Mouse (Mus musculus) adrenal gland, postnatal 25 days (tissue): ENCODE data around the gene Eps8l1. TPM values are rescaled to one million over a fixed set of nuclear protein-coding genes. Genes with fewer than 3 reads are reported as not detected.
A peak's percentile ranks its signal among the peaks of the same experiment; 100 is the strongest.
"Not testable (repeated sequence)": the region's sequence is repeated elsewhere in the genome, so short reads cannot be mapped to it uniquely, and the experiment has no call there.

ENCODE experiments used
- DNase-seq: peaks from one replicate; pipeline ENCODE4 v3.0.0; 2021; ENCODE audit warnings: mixed read lengths
- long read RNA-seq: library from polyadenylated mRNA; stranded (forward); transcript quantifications from one replicate; pipeline ENCODE4 v2.0.0, GENCODE M21; 2021
- total RNA-seq: library from RNA; stranded (reverse); gene quantifications from 2 replicates; pipeline ENCODE4 v1.2.3, GENCODE M21; 2021

Gene Eps8l1
- 8.0 and 10.1 TPM in 2 replicates for total RNA-seq
- long read RNA-seq, transcript Eps8l1-214 (20 exons, 2,975 nt): major isoform, 7 of 7 reads
- long read RNA-seq, partial matches to known transcripts: 0 of 7 reads
- long read RNA-seq, other reads (novel, unspliced or antisense): 0 of 7 reads

DNA sequence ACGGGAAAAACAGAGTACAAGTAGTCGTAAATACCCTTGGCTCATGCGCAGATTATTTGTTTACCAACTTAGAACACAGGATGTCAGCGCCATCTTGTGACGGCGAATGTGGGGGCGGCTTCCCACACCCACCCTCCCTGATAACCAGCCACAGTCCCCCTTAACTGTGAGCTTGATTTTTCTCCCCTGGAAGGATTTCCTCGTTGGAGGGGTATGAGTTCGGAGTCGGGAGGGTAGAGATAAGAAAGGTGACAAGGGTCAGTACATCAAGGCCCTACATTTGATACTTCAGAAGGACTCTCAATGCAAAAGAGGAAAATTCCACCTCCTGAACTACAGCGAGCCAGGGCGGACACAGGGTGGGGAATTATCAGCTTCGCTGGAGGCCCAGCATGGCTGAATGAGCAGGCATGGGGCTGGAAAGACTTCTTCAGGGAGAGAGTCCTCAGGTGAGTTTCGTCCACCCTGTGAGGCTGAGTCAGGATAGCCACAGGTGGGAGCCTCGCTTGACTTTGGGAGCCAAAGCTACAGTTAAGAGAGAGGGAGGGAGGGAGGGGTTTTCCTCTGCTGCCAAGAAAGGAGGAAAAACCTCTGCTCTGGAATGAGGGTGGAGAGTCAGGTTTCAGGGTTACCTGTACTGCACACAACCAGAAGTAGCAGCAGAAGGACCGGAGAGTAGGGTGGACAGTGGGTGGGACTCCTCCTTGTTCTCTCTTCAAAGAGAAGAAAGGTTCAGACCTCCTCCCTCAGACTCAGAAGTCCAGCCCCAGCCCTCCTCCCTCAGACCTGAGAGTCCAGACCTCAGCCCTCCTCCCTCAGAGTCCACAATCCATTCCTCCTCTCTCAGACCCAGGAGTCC is at the start of gene Eps8l1:
Eps8l1 (plus strand) TSS at position 99 of the 859 bp plus-strand sequence.
- no peak for DNase-seq

DNA sequence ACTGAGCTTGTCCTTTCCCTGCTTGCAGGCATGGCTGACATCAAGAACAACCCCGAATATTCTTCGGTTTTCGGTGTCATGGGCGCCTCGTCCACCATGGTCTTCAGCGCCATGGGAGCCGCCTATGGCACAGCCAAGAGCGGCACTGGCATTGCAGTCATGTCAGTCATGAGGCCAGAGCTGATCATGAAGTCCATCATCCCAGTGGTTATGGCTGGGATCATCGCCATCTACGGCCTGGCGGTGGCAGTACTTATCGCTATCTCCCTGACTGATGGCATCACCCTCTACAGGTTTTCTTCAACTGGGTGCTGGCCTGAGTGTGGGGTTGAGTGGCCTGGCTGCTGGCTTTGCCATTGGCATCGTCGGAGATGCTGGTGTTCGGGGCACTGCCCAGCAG is 48.1 kb upstream of the Eps8l1 start:
- not testable (repeated sequence) for DNase-seq

DNA sequence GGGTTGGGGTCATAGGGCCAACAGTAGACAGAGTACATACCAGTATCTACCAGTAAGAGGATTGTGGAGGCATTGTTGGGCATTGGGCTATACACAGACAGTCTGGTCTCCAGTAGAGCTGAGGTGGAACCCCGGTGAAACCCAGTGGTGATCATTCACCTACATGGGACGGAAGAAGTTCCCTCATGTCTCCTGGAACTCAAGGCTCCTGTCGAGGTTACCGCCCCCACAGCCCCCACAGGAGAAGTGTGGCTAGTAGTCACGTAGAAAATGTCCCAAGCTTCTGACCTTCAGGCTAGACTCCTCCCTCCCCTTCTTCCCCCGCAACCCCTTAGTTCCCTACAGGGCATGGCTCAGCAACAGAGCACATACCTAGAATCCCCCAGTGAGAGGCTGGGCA is 40.8 kb upstream of the Eps8l1 start:
- no peak for DNase-seq

DNA sequence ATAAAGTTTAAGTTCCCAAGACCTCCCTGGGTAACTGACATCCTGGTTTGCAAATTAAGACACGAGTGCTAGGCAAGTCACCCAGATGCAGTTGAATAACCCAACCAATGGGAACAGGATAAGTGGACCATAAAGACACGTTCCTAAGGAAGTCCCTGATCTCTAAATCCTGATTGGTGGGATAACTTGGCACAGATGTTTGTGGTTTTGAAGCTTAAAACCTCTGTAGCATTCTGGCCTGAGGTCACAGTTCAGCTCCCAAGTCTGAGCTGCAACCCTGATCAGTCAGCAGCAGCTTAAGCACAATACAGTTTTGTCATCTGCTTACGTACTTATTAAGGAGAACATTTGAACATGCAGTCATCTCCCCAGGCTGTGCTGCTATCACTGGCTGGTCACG is 40.2 kb upstream of the Eps8l1 start:
- DNase-seq: no peak

DNA sequence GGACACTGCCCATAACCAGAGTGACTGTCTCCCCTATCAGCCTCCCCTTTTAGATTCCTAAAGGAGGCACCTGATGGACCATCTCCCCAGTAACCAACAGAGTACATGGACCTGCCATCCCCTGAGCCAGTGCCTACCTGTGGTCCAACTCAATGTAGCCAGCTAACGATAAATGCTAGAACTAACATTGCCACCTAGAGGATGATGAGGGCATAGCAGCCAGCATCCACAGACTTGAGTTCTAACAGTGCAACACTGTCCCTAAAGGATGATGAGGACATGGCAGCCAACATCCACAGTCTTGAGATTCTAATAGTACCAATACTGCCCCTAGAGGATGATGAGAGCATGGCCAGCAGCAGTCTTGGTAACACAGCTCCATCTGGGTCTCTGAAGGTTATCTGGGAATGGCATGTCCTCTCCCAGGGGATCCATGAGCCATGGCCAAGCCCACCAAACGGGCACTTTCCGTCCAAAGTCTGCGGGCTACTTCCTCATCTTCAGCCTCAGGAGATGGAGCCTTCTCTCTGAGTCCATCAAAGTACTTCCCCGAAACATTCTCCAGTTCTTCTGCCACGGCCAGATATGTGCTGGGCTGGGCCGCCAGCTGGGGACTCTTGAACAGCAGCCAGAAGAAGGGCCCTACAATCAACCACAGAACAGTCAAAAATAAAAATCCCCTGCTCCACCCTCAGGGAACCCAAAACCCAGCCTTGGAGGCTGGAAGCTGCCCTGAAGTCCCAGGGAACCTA is 33.1 kb upstream of the Eps8l1 start:
- peak; percentile 69 for DNase-seq

- DNase-seq: no peak
These were observed 30.1 kb upstream of the Eps8l1 start for GRCm38 (mm10) chr7:4430246-4430844.

DNA sequence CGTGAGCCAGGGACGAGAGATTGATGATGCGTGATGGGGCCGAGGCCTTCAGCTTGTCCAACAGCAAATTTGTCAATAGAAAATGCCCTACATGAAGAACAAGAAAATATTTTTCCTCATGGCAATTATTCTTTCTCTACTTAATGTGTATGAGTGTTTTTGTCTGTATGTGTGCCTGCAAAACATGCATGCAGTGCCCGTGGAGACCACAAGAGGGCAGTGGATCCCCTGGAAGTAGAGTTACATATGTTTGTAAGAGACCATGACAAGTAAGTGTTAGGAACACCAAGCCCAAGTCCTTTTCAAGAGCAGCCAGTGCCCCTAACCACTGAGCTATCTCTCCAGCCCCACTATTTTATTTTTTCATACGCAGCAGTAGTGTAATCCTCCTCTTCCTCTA is 28.9 kb upstream of the Eps8l1 start:
- DNase-seq: peak; percentile 73

DNA sequence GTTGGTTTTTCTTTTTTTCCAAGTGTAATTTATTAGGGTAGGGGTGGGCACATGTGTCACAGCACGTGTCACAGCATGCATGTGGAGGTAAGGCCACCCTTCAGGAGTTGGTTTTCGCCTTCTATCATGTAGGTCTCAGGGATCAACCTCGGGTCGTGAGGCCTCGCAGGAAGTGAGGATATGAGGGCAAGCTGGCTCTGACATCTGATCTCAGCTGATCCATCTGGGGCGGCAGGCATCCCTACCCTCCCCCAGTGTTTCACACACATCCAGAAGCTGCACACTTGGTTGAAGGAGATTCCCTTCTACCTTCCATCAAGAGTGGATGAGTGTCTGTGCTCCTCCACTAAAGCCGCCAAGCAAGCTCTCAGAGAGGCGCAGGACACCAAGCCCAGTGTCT is 28.4 kb upstream of the Eps8l1 start:
- no peak for DNase-seq

- DNase-seq: no peak
These were observed 22.8 kb upstream of the Eps8l1 start for GRCm38 (mm10) chr7:4437721-4438120.

DNA sequence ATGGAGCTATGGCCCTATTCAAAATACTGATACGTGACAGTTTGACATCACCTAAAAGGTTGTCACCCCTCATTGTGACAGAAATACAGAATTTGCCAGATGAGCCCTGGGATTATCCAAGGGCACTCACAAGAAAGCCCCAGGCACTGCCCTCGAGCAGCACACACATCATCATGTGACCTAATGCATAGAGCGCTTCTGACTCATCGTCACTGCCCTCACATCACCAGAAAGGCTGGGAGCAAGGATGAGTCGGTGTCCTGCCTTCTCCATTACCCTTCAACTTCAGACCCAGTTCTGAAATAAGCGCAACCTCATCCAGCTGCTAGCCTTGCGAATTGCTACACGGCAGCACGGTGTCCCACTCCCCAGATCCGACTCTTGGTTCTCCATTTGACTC is 19.9 kb upstream of the Eps8l1 start:
- no peak for DNase-seq

- peak; percentile 83 for DNase-seq
These were observed 15.2 kb upstream of the Eps8l1 start, which contains the start of gene Rdh13 for GRCm38 (mm10) chr7:4445216-4445791. TSS of gene Rdh13 (minus strand) at chr7:4445649.

DNA sequence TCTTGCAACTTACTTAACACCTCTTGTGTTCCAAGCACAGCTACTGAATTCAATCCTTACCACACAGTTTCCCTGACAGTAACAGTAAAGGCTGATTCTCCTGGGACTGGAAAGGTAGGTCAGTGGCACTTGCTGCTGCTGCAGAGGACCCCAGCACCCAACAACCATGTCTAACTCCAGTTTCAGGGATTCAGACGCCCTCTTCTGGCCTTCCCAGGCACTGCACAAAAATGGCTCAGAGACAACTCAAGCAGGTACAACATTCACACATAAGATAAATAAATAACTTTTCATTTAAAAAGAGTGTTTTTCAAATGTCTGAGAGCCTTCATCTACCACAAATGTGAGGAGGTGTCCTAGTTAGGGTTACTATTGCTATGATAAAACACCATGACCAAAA is 13.3 kb upstream of the Eps8l1 start:
- DNase-seq: no peak

DNA sequence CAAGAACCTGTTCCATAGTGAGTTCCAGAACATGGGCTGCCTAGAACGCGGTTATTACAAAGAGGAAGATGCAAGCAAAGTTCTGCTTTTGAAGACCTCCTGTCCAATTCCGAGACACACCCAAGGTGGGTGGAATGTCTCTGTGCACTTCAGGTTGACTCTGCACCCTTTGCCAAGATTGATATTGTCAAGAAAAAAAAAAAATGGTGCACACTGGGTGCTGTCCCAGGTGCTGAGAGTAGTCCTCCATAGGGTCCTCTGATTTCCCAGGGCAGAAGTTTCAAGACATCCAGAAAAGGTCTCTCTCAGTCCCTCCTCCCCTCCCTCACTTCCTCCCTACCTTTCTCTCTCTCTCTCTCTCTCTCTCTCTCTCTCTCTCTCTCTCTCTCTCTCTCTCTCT is 12.0 kb upstream of the Eps8l1 start:
- no peak for DNase-seq

GRCm38 (mm10) chr7:4449211-4449610 is 11.3 kb upstream of the Eps8l1 start:
- no peak for DNase-seq

DNA sequence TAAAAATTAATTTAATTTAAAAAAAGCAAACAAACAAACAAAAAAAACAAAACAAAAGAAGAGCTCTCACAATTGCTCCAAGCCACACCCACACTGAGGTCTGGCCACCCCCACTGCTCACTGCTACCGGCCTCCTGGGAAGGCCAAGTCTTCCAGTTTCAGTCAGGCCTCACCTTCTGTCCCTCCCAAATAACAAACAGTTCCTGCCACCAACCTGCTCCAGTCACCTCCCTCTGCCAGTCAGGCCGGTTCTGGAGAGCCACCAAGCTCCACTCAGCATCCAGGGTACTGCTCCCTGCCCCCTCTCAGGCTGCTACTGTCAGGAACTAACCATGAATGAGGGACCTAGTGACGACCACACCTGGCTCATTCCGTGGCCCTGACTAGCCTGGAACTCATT is 7.8 kb upstream of the Eps8l1 start:
- DNase-seq: no peak

GRCm38 (mm10) chr7:4464194-4464824 is 3.8 kb downstream of the Eps8l1 start:
- no peak for DNase-seq

DNA sequence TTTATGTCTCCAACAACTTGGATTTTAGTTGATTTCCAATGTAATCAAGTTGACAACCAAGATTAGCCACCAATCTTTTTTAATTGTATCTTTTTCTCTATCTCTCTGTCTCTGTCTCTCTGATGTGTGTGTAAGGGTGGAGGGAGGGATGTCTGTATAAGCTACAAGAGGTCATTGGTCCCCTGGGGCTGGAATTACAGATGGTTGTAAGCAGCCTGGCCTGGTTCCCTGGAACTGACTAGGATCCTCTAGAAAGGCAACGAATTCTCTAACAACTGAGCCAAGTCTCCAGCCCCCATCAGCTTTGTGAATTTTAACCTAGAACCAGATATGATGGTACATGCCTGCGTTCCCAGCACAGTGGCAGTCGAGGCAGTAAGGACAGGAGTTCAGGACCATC is 7.3 kb downstream of the Eps8l1 start:
- DNase-seq: no peak

- peak; percentile 68 for DNase-seq
These were observed 10.1 kb downstream of the Eps8l1 start for GRCm38 (mm10) chr7:4470275-4471178.

DNA sequence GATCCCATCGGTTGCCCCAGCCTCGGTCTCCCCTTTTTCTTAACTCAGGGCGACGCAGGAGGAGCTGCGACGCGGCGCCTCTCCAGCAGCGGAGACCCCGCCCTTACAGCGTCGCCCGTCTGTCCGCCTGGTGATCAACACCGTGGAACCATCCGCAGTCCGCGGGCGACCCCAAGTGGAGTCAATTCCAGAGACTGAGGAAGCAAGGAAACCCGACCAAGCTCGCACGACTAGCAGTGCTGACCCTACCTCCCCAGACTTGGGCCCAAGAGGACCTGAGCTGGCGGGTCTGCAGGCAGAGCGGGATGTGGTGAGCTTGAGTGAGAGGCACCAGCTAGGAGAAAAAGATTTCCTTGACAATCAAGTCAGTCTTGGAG is 10.7 kb downstream of the Eps8l1 start:
- peak; percentile 84 for DNase-seq

DNA sequence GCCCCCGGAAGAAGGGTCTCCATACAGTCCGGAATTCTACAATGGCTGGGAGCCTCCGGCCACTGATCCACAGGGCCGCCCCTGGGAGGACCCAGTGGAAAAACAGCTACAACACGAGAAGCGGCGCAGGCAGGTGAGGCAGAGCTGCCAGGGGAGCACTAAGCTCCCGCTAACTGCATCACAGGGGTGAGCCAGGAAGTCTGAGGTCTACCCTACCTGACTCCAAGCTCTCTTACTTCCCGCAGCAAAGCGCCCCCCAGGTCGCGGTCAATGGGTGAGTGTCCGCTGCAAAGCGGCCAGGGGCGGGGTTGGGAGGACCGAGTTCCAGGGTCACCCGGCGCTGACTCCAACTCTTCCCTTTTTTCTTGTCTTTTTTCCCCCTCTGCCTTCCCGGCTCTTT is 13.5 kb downstream of the Eps8l1 start:
- no peak for DNase-seq
